Mouse (Mus musculus): Measurements from ENCODE around the gene 3110082I17Rik. TPM values are rescaled to one million over a fixed set of nuclear protein-coding genes. Genes with fewer than 3 reads are reported as not detected.
"Not testable (repeated sequence)": the region's sequence is repeated elsewhere in the genome, so short reads cannot be mapped to it uniquely, and the experiment has no call there.

3110082I17Rik gene
- polyA plus RNA-seq, 1 experiment from 2014 or later: 51.6 TPM

DNA sequence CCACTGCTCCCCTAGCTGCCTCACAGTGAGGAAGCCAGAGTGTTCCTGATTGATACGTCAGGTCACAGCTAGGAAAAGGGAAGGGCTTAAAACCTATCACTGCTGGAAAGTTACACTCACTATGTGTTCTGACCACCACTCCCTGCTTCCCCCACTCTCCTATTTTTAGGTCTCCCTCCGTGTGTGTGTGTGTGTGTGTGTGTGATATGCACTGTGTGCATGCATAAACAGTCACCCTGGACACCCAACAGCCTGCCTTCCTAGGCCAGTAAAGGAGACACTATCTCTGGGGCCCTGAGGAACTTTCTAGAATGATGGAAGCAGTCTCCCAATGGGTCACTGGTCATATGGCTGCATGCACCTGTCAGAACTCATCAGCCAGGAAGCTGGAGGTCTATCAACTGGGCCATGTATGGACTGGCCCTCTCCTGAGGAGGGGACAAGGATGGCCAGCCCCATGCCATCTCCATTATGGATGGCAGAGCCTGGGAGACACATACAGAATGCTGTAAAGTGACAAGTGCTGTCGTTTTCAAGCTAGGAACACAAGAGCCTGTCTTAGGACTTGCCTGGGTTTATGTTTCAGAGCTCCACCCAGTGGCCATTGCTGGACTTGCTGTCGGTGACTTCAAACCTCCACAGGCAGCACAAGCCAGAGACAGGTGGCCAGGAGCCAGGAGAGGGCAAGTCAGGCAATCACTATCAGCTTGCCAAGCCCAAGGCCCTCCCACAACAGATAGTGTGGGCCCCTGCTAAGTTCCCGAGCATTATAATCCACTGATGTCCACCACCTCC is 62.2 kb downstream of the 3110082I17Rik start:
- Histone ChIP-seq H3K36me3 (peaks cover under 1% of the 10 kb centered on the region; the same call in 1 of the 2 replicates), H3K27me3 (ENCODE audit: low read depth, poor library complexity, severe bottlenecking) (no peaks in the 10 kb centered on the region), H3K4me3 (no peak overlapping the region), H3K27ac (no peak overlapping the region), H3K4me1 (peaks cover 22% of the 10 kb centered on the region), H3K9me3 (replicated peaks) (no peaks in the 10 kb centered on the region)
- WGBS: 39% methylated on average over 5 of the region's 5 CpGs
- peak; percentile 87 for DNase-seq (ENCODE audit: low spot score)

DNA sequence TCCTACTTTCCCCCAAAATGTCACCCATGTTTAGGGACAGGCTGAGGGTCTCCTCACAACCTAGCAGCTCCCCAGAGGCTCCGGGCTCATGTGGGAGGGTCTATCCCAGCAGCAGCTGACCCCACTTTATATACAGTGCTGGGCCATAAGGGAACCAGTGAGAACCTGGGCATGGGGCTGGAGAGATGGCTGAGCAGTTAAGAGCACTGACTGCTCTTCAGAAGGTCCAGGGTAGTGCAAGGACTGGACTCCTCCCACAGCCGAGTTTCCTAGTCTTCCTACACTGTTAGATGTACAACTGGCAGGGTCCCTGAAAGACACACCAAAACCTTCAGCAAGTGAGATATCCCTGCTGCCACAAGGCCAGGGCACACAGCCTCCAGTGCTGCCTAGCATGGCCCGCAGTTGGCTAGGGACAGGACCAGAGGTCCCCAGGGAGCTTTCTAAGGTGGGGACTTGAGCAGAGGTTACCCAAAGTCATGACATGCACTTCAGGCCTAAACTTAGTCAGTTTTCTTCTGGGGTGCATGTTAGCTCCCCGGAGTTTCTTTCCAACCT is 62.9 kb downstream of the 3110082I17Rik start:
- no peak overlapping the region for H3K27ac ChIP-seq
- peaks cover 25% of the 10 kb centered on the region for H3K4me1 ChIP-seq
- H3K9me3 ChIP-seq (replicated peaks): no peaks in the 10 kb centered on the region
- peaks cover 6% of the 10 kb centered on the region; the same call in 1 of the 2 replicates for H3K36me3 ChIP-seq
- 82% methylated on average over 4 of the region's 4 CpGs for WGBS
- no peaks in the 10 kb centered on the region for H3K27me3 ChIP-seq (ENCODE audit: low read depth, poor library complexity, severe bottlenecking)
- no peak for DNase-seq (ENCODE audit: low spot score)
- H3K4me3 ChIP-seq: no peak overlapping the region

DNA sequence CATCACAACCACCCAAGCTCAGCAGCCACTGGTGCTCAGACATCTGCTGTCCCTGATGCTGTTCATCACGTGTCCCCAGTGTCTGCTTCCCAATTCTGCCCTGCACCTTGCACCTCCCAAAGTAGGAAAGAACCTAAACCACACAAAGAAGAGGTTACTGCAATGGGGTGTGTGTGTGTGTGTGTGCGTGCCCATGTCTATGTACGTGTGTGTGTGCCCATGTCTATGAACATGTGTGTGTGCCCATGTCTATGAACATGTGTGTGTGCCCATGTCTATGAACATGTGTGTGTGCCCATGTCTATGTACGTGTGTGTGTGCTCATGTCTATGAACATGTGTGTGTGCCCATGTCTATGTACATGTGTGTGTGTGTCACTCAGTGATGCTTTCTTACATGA is 64.8 kb downstream of the 3110082I17Rik start:
- no peak for DNase-seq (ENCODE audit: low spot score)
- Histone ChIP-seq H3K36me3 (peaks cover 6% of the 10 kb centered on the region; the same call in 1 of the 2 replicates), H3K4me3 (no peak overlapping the region), H3K9me3 (replicated peaks) (no peaks in the 10 kb centered on the region), H3K27ac (peak overlapping the region; percentile 58; the same call in 1 of the 2 replicates), H3K4me1 (peaks cover 33% of the 10 kb centered on the region), H3K27me3 (ENCODE audit: low read depth, poor library complexity, severe bottlenecking) (no peaks in the 10 kb centered on the region)
- 94% methylated on average over 4 of the region's 4 CpGs for WGBS

DNA sequence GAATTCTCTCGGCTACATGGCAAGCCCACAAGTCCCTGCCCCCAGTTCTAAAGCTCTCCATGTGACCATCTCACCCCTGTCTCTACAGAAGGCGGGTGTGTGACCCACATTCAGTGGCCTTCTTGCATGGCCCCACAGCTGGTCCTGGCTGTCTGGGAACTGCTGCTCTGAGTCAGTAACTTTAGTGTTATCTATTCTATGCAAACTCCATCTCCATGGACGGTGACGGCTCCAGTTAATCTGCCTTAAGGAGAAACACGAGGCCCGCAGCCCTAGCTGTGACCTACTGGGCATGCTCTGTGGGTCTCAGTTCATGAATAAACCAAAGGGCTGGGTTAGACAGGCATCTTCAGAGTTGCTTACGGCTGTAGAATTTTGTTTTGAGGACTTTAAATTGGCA is 65.9 kb downstream of the 3110082I17Rik start:
- Histone ChIP-seq H3K36me3 (peaks cover 6% of the 10 kb centered on the region; the same call in 1 of the 2 replicates), H3K4me3 (no peak overlapping the region), H3K27me3 (ENCODE audit: low read depth, poor library complexity, severe bottlenecking) (no peaks in the 10 kb centered on the region), H3K27ac (peak overlapping the region; percentile 58), H3K4me1 (peaks cover 43% of the 10 kb centered on the region), H3K9me3 (replicated peaks) (no peaks in the 10 kb centered on the region)
- DNase-seq (ENCODE audit: low spot score): no peak
- WGBS: 81% methylated on average over 7 of the region's 7 CpGs

DNA sequence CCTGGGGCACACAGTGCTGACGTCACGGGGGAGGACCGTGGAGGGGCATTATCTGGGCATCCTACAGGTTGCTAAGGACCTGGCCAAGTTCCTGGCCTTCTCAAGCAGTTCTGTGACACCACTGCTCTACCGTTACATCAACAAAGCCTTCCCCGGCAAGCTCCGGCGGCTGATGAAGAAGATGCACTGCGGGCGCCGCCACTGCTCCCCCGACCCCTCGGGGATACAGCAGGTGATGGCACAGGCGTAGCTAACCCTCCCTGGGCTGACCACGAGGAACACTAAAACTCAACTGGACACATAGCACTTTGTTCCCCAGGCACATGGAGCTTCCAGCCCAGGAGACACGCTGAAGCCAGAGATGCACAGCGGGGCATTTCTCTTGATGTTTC is 67.1 kb downstream of the 3110082I17Rik start:
- Histone ChIP-seq H3K4me3 (no peak overlapping the region), H3K27ac (peak overlapping the region; percentile 17; the same call in 1 of the 2 replicates), H3K4me1 (peaks cover 49% of the 10 kb centered on the region), H3K9me3 (replicated peaks) (no peaks in the 10 kb centered on the region), H3K36me3 (peaks cover 6% of the 10 kb centered on the region; the same call in 1 of the 2 replicates), H3K27me3 (ENCODE audit: low read depth, poor library complexity, severe bottlenecking) (no peaks in the 10 kb centered on the region)
- no peak for DNase-seq (ENCODE audit: low spot score)
- WGBS: 95% methylated on average over 16 of the region's 16 CpGs

DNA sequence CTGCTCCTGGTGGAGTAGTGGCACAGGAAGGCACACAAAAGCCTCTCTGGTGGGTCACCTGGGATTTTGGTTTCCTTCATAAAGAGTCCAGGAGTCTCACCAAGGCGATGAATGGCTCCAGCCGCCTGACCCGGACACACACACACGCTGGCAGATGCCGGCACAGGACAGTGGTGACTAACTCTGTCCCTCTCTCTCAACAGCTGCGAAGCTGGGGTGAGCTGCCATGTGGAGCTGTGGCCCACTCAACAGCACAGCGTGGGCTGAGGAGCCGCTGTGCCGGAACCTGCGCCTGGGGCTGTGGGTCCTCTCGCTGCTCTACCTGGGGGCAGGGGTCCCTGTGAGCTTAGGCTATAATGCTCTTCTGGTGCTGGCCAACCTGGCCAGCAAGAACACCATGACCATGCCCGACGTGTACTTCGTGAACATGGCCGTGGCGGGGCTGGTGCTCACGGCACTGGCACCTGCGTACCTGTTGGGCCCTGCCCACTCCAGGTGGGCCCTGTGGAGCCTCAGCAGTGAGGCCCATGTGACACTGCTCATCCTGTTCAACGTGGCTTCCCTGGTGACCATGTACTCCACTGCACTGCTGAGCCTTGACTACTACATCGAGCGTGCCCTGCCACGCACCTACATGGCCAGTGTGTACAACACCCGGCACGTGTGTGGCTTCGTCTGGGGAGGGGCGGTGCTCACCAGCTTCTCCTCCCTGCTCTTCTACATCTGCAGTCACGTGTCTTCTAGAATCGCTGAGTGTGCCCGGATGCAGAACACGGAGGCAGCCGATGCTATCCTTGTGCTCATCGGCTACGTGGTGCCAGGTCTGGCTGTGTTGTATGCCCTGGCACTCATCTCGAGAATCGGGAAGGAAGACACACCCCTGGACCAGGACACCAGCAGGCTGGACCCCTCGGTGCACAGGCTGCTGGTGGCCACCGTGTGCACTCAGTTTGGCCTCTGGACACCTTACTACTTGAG is 67.8 kb downstream of the 3110082I17Rik start:
- H3K27ac ChIP-seq: peak overlapping the region; percentile 17; the same call in 1 of the 2 replicates
- no peaks in the 10 kb centered on the region for H3K27me3 ChIP-seq (ENCODE audit: low read depth, poor library complexity, severe bottlenecking)
- H3K4me3 ChIP-seq: no peak overlapping the region
- peaks cover 56% of the 10 kb centered on the region for H3K4me1 ChIP-seq
- H3K9me3 ChIP-seq (replicated peaks): no peaks in the 10 kb centered on the region
- DNase-seq (ENCODE audit: low spot score): no peak
- WGBS: 95% methylated on average over 37 of the region's 37 CpGs
- H3K36me3 ChIP-seq: peaks cover 6% of the 10 kb centered on the region; the same call in 1 of the 2 replicates

DNA sequence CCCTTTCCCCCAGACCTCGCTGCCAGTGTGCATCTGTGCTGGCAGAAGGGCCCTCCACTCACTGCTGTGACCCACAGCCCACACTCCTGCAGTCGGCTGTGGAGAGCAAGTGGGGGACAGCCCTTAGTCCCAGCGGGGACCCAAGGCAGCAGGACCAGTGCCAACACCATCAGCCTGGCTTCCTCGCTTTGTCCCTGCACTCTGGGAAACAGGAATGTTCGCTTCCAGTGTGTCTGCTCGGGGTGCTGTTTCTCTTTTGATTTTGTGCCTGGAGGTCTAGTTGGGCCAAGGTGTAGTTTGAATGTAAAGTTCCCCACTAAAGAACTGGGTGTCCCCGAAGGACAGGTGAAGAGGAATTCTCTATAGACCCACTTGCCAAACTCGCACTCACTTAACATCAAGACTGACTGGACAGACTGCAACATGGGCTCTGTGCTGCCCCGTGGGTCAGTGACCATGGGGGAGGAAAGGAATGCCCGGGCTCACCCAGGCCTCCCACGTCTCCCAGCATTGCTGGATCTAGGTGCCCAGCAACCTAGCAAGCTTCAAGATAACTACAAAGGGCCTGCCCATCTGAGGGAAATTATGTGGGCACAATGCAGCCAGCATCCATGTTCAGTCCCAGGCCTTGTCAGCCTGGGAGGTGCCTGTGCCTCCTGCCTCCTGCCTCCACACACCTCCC is 68.9 kb downstream of the 3110082I17Rik start:
- H3K4me1 ChIP-seq: peaks cover 62% of the 10 kb centered on the region
- peaks cover 6% of the 10 kb centered on the region; the same call in 1 of the 2 replicates for H3K36me3 ChIP-seq
- no peak for DNase-seq (ENCODE audit: low spot score)
- H3K9me3 ChIP-seq (replicated peaks): no peaks in the 10 kb centered on the region
- no peaks in the 10 kb centered on the region for H3K27me3 ChIP-seq (ENCODE audit: low read depth, poor library complexity, severe bottlenecking)
- 82% methylated on average over 11 of the region's 11 CpGs for WGBS
- 0 out of 2 replicates have a peak overlapping the region, but pooled peaks have one; percentile 3 for H3K4me3 ChIP-seq
- H3K27ac ChIP-seq: peak overlapping the region; percentile 68

DNA sequence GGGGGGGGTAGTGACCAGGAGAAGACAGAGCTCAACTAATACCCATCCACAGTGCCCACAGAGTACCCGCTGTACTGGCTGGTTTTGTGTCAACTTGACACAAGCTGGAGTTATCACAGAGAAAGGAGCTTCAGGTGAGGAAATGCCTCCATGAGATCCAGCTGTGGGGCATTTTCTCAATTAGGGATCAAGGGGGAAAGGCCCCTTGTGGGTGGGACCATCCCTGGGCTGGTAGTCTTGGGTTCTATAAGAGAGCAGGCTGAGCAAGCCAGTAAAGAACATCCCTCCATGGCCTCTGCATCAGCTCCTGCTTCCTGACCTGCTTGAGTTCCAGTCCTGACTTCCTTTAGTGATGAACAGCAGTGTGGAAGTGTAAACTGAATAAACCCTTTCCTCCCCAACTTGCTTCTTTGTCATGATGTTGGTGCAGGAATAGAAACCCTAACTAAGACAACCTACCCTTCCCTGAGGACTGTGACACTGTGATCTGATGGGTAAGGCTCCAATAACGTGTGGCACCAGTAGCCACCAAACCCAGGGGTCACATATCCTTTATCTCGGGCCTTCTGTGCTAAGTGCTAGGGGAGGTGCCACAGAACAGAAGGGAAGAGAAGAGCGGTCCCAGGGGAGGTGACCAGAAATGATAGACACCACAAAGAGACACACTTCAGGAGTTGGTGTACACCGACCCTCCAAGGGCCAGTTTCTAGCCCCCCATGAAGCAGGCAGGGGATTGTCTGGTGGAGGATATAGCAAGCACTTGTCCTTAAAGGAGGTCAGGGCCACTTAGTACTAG is 69.8 kb downstream of the 3110082I17Rik start:
- not testable (repeated sequence) for H3K27me3 ChIP-seq (ENCODE audit: low read depth, poor library complexity, severe bottlenecking); DNase-seq (ENCODE audit: low spot score); H3K36me3 ChIP-seq; H3K4me3 ChIP-seq; H3K9me3 ChIP-seq (replicated peaks)
- 82% methylated on average over 5 of the region's 5 CpGs for WGBS
- Histone ChIP-seq H3K27ac (peak overlapping the region; percentile 86), H3K4me1 (peaks cover 64% of the 10 kb centered on the region)

DNA sequence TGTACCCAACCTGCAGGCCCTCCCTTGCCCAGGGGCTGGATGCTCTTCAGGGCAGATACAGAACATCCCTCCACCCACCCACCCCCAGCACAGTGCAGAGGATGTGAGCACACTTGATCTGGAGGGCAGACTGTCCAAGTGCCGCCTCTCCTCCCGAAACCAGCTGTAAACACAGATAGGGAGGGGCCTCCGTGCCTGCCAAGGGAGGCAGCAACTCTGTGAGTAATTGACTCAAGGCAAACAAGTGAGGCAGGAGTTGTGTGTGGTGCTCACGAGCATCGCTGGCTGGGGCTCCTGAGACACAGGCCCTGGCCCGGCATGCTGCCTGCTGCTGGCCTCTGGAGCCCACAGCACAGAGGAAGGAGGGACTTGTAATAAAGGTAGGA is 70.7 kb downstream of the 3110082I17Rik start:
- peak overlapping the region; percentile 6; the same call in 1 of the 2 replicates for H3K4me3 ChIP-seq
- DNase-seq (ENCODE audit: low spot score): no peak
- H3K36me3 ChIP-seq: peaks cover 6% of the 10 kb centered on the region; the same call in 1 of the 2 replicates
- H3K4me1 ChIP-seq: peaks cover 58% of the 10 kb centered on the region
- WGBS: 16% methylated on average over 6 of the region's 6 CpGs
- peak overlapping the region; percentile 86 for H3K27ac ChIP-seq
- no peaks in the 10 kb centered on the region for H3K9me3 ChIP-seq (replicated peaks)
- no peaks in the 10 kb centered on the region for H3K27me3 ChIP-seq (ENCODE audit: low read depth, poor library complexity, severe bottlenecking)

DNA sequence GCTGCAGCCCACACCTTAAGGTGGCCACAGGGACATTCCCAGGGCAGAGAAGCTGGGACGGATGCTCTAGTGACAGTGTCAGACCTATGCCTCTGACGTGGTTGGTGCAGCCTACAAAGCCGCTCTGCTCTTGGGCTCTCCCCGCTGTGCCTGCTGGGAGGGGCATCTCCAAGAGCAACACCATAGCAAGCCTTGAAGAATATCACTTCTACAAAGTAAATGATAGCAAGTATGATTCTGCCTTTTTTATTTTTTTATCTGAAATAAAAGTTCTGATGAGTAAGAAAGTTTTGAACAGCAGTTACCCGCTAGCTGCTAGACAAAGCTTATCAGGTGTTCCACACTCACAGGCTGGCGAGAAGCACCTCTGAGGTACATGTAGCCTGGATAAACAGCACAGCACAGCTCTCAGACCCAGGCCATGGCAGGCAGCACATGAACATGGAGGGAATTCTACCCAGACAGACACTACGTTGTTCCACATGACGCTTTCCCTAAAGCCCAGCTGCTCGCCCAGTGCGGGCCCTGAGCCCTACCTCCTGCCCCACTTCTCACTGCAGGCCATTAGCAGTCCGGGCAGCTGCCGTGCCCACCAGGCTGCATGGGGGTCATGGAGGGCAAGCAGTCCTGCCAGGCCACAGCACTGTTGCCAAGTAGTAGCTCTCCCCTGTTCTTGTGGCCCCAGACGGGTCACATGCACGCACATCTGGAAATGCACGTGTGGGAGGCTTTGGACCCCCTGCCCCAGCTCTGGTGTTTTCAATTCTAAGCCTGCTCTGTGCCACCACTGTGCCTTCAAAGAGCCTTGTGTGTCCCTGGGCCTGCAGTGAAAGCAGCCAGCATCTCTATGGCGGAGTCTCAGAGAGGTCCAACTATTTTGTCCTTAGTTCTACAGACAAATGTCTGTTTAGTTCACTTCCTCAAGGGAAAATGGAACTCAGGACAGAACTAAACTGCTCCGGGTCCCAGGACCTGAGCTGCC is 71.3 kb downstream of the 3110082I17Rik start:
- 77% methylated on average over 17 of the region's 17 CpGs for WGBS

More for the DNA sequence above, 71.3 kb downstream of the 3110082I17Rik start:
- no peak for DNase-seq (ENCODE audit: low spot score)
- no peaks in the 10 kb centered on the region for H3K27me3 ChIP-seq (ENCODE audit: low read depth, poor library complexity, severe bottlenecking)
- peak overlapping the region; percentile 6; the same call in 1 of the 2 replicates for H3K4me3 ChIP-seq
- H3K9me3 ChIP-seq (replicated peaks): no peaks in the 10 kb centered on the region
- peaks cover 54% of the 10 kb centered on the region for H3K4me1 ChIP-seq
- peaks cover 6% of the 10 kb centered on the region; the same call in 1 of the 2 replicates for H3K36me3 ChIP-seq
- peak overlapping the region; percentile 86 for H3K27ac ChIP-seq
